Mouse (Mus musculus) R1 (cell line): Measurements from ENCODE around the gene Cdk14.
A peak's percentile ranks its signal among the peaks of the same experiment; 100 is the strongest.

Experiments
- DNase-seq: peaks from one replicate; pipeline ENCODE4 v3.0.0-alpha.2; 2018; ENCODE audit warnings: low read depth, low spot score

Cdk14 gene

DNA sequence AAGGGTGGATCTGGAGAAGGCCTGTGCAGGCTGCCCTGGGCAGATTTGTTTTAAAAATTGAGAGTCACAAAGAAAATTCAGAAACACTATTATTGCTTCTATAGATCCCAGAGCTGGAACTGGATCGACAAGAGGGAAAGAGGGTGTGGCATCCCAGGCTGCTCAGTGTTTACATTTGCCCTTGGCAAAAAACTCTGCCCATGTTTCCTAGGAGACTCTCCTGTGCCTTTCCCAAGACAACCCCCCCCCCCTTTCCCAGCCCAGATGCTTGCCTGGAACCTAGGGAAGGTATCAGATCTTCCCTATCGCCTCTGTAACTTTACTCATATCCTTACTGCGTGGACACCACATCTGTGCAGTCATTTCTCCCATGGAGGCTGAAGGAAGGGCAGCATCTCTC, 628.9 kb downstream of the Cdk14 start:
- DNase-seq: no peak

DNA sequence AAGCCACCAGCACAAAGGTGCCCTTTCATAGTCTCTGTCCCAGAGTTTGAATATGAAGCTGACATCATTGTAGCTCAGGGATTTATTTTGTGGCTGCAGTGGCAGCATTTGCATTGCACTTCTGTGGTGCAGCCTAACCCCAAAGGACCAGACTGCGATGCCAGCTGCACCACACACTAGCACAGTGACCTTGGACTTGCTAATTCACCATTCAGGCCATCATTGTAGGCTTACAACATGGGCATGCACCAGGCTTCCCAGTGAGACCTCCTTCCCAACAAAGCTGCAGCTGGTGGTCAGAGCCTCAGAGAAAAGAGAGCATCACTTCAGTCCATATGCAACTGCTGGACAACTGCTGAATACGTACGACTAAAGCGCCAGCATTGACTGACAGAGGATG, 629.8 kb downstream of the Cdk14 start:
- no peak for DNase-seq

DNA sequence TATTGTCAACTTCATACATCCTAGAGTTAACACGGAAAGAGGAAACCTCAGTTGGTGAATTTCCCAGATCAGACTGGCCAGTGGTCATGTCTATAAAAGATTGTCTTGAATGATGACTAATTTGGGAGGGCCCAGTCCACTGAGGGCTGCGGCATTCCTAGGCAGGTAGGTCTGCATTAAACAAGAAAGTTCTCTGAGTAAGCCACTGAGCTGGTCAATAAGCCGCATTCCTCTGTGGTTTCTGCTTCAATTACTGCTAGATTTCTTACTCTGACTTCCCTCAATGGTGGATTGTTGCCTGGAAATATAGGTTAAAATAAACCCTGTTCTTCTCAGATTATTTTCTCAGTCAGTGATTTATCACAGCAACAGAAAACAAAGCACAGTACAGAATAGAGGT, 631.6 kb downstream of the Cdk14 start:
- no peak for DNase-seq

DNA sequence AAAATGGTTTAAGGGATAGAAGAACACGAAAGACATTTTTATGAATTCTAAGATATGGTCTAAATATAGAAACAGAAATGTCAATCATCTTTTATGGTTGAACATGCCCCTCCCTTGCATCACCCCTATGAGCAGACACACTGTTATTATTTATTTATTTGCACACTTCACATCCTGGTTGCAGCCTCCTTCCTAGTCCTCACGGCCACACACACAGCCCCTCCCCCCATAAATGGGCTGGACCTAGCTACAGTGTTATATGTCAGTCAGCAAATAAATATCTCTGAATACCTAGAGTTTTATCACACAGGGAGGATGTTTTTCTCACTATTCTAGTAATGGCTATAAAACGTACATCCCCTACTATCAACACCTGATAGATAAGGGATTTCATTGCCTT, 633.3 kb downstream of the Cdk14 start:
- DNase-seq: no peak

DNA sequence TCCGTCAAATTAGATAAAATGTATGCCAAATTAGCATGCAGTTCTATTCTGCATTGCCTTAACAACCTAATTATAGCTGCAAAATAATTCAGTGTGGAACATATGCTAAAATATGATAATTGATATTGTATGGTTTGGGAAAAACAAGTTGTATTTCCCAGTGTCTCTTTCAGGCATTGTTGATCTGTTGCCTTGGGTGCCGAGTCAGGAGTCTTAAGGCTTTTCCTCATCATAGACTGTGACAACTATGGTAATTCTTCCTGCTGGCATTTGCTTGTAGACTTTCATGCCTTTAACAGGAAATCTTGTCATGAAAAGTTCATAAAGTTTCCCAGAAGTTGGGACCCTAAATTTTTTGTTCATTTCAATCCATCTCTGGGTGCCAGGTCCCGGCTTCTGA, 641.8 kb downstream of the Cdk14 start:
- no peak for DNase-seq

DNA sequence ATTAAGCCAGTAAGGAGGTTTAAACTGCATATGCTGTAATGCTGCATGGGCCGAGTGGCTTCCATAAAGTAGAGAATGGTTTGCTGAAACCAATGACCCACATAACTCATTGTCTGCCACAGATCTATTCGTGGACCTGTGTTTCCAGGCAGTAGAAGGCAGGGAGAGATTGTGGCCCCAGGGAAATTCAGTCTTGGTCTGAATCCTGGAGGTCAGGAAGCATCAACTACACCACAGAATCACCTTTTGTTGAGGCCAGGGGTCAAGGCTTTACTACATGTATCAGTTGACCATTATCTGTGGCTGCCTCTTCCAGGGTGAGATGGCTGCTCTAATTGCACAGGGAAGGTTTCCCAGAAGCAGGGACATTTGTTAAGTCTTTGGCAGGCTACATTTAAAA, 643.6 kb downstream of the Cdk14 start:
- DNase-seq: no peak

DNA sequence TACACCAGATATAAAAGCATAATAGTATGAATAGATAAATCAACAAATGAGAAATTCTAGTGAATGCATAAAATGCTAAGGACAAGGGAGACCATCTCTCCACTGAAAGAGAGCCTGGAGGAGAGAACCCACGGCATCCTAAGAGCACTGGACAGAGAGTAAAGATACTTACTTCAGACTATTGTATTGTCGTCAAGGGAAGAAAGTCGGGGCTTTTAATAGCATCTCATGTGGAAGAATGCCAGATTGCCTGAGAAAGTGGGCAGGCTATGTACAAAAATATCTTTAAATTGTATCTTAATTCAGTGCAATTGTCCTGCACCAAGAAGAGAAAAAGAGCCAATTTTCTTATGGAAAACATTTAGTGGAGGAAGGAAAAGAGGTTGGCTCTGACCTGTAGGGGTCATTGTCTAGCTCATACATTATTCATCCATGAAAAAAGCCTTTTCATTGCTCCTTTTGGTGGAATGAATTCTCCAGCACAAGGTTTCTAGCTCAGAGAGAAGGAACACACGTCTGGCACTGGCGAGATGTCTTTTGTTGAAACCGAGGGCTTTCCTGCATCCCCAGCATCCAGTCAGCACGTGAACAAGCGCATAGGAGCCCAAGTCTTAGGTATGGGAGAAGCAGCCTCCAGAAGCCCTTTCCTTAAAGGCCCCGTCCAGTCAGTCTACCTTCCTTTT, 646.9 kb downstream of the Cdk14 start:
- no peak for DNase-seq

DNA sequence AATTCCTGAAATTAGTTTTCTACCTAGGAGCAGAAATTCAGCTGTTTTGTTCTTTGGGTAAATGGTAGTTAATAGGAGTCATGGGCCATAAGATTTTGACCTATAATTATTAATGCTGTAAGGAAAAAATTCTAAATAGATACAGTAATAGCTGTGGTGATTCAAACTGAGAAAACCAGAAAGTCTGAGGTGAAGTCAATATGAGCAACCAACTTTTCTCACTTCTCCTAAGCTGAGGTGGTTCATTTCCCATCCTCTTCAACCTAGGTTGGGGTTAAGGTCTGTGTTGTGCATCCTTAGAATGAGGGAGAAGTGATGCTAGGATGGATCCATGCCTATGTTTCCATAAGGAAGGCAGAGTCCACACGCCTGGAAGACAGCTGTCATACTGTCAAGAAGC, 649.5 kb downstream of the Cdk14 start:
- no peak for DNase-seq

DNA sequence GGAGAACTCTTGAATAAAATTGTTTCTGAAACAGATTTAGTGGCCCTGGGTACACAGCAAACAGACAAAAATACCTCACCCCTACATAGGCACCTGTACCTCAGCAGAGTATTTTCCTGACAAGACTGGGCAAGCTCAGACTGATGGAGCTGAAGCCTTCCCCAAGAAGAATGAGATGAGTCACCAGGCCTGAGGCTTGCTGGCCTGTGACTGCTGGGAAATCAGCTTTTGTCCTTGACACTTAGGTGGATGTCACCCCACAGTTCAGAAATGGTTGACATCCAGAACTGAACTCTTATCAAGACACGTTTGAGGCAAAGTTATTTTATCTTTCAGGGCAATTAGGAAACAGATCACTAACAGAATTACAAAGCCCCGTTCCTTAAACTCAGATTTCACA, 652.2 kb downstream of the Cdk14 start:
- no peak for DNase-seq

DNA sequence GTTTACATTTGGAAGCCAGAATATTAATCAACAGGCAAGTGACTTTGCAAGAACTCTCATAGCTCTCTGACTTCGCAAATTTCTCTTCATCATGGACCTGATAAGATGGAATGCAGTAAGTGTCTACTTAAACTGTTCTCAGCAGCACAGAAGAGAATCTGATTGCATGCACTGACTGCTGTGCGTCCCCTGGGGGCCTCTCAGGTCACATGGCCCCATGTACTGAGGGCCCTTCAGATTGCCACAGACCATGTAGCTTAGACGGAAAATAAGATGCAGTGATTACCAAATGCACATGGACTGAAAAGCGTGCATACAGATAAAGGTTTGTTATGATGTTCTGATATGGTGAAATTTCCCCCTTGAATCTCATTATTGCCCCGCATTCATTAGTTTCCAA, 653.4 kb downstream of the Cdk14 start:
- DNase-seq: no peak

DNA sequence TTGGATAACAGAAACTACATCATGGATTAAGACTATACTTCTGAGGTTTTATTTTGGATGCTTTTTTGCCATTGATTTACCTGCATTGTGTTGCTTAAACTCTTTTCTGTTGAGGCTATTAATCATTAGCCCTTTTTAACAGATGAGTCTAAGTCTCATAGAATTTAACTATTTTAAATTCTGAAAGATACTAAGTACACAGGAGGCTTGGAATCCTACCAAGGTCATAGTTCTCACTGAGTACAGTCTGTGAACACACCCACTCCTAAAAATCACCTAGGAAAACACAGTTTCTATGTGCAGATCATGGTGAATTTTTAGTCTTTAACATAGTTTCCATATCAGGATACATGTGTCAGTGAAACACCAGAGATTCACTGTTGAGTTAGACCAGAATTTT, 658.2 kb downstream of the Cdk14 start:
- DNase-seq: no peak

DNA sequence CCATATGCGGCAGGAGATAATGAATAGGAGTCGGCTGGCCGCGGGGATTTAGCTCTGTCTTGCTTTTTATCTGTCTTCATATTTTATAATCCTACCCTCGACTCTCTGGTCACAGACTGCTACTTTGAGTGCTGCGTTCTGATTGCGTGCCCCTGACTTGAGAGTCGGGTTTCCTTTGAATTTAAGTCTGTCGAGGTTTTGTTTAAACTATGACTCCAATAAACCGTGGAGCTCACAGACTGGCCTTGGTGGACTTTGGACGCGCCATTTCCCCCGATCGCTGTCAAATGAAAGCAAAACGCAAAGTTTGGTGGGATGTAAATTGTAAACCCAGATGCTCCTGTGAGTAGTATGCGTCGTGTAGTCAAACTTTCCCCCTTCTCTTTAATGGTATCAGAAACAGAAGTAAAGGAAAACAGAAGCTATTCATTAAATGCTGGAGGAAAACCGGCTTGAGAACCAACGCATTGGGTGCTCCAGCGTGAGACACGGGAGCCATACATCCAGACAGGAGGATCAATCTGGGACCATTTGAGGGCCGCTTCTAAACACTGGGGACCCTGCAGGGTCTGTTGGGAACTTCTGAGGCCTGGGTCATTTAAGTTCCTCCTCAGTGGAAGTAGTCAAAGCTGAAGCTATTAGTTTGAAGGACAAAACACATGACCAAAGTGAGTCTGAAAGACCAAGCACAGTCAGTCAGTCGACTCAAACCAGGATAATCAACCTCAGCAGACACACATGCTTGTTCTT, 661.6 kb downstream of the Cdk14 start:
- DNase-seq: peak; percentile 9

DNA sequence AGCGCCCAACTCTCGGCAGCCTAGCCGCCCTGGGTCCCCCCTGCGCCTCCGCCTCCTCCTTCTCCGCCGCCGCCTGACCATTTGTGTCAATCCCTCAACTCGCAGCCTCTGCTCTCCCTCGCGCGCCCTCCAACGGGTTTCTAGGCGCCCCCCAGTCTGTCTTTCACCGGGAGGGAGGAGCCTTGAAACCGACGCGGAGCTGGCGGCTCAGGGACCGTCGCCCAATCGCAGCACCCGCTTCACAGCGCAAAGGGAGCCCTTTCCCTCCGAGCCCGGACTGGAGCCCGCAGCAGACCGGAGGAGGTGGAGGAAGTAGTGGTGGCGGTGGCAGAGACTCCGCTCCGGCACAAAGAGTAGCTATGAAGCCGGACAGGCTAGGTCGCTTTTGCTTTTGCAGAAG, 662.2 kb downstream of the Cdk14 start, which contains the start of gene Fzd1:
Fzd1 (minus strand) TSS at position 134 of the 400 bp plus-strand sequence.
- DNase-seq: peak; percentile 81

DNA sequence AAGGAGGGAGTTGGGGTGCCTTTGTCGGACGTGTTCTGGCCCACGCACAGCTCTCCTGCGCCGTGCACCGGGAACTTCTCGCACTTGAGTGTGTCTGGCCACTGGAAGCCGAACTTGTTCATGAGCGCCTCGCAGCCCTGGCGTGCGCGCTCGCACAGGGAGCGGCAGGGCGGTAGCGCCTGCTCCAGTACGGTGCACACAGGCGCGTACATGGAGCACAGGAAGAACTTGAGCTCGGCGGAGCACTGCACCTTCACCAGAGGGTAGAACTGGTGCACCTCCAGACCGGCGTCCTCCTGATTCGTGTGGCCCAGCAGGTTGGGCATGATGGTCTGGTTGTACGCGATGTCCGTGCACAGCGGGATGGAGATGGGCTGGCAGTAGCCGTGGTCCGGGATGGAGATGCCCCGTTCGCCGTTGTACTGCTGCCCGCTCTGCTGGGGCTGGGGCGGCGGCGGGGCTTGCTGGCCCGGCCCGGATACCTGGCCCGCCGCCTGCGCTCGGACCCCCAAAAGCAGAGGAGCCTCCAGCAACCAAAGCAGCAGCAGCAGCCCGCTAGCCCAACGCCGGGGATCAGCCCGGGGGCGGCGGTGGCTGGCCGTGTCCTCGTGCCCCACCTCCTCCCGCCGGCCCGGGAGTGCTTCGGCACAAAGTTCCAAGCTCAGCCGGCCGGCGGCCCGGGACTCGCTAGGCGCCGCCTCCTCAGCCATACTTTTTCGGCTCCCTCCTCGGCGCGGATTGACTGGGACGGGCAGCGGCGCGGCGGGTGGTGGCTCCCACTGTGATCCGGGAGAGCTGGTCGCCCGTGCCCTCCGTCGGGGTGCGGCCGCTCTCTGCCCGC, 663.0 kb downstream of the Cdk14 start:
- peak; percentile 76 for DNase-seq

DNA sequence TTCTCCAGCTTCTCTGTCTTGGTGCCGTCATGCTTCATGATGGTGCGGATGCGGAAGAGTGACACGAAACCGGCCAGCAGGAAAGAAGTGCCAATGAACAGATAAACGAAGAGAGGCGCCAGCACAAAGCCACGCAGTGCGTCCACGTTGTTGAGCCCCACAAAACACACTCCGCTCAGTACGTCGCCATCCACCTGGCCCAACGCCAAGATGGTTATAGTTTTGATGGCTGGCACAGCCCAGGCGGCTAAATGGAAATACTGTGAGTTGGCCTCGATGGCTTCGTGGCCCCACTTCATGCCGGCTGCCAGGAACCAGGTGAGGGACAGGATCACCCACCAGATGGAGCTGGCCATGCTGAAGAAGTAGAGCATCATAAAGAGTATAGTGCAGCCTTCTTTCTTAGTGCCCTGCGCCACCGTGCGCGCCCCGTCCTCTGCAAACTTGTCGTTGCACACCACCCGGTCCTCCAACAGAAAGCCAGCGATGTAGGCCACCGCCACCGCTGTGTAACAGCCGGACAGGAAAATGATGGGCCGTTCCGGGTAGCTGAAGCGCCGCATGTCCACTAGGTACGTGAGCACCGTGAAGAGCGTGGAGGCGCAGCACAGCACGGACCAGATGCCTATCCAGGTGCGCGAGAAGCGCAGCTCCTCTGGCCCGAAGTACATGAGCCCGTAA, 664.0 kb downstream of the Cdk14 start:
- peak; percentile 50 for DNase-seq

DNA sequence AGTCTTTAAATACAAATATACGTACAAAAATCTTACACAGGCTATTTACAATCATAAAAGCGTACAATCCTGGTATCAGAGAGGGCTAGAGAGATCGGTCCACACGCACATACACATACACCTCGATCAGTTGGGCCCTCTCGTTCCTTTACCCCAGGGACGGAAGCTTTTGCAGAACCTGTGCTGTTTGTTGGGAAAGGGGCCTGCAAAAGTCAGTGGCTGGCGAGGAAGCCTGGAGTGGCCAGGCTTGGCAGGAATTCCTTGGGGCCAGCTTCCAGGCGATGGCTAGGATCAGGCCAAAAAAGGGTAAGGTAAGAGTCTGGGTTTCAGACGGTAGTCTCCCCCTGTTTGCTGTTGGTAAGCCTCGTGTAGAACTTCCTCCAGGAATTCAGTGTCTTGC, 664.8 kb downstream of the Cdk14 start:
- no peak for DNase-seq

DNA sequence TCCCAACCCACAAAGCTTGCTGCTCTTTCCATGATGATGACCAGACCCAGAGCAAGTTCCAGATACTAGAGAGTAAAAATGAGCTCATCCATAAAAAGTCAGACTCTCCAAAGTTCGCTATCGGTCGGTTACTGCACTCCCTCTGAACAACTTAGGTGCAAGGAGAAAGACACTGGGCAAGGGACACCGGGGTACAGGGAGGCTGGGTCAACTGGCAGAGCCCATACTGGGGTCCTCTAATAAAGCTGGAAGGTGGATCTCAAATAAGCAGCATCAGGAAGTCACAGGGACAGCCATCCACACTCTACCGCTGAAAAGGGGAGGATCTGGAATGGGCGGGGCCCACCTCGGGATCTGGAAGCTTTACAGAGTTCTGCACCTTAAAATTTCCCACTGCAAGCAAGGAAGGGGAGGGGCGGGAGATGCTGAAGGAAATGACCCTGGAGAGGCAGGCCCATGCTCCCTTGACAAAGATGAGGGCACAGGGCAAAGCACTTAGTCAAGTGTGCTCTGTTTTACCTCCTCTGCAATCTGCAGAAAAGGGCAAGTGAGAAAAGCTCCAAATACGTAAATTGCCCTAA, 665.3 kb downstream of the Cdk14 start:
- peak; percentile 22 for DNase-seq
